Mouse (Mus musculus) heart, embryonic 12.5 days (tissue): ENCODE results near the gene Zdhhc13. TPM values are rescaled to one million over a fixed set of nuclear protein-coding genes. Genes with fewer than 3 reads are reported as not detected.

ENCODE experiments used
- ATAC-seq: fragments of 200-750 bp; cut with Nextera tagmentation; 2 replicates; pipeline ENCODE4 v1.8.0; 2017; ENCODE audit warnings: moderate TSS enrichment, moderate library complexity; ENCODE audit not compliant: insufficient number of reproducible peaks, low FRiP score
- H3K27ac ChIP-seq: fragments of 300-500 bp; sonication (generic); 2 replicates; pipeline ENCODE4 v1.5.1; 2016; ENCODE audit warnings: mild to moderate bottlenecking, moderate library complexity; ENCODE audit not compliant: poor library complexity, severe bottlenecking
- H3K27me3 ChIP-seq: fragments of 300-500 bp; sonication (generic); replicated peaks from 2 replicates; pipeline ENCODE4 v1.6.1; 2016; ENCODE audit warnings: mild to moderate bottlenecking, moderate library complexity
- H3K36me3 ChIP-seq: fragments of 300-500 bp; sonication (generic); 2 replicates; pipeline ENCODE4 v1.6.1; 2016; ENCODE audit warnings: mild to moderate bottlenecking, moderate library complexity
- H3K4me1 ChIP-seq: fragments of 300-500 bp; sonication (generic); replicated peaks from 2 replicates; pipeline ENCODE4 v1.6.1; 2016; ENCODE audit warnings: mild to moderate bottlenecking
- H3K4me2 ChIP-seq: fragments of 300-500 bp; sonication (generic); 2 replicates; pipeline ENCODE4 v1.6.1; 2016; ENCODE audit warnings: mild to moderate bottlenecking, moderate library complexity
- H3K4me3 ChIP-seq: fragments of 300-500 bp; sonication (generic); 2 replicates; pipeline ENCODE4 v1.5.1; 2016; ENCODE audit warnings: mild to moderate bottlenecking
- H3K9ac ChIP-seq: fragments of 300-500 bp; sonication (generic); 2 replicates; pipeline ENCODE4 v1.6.1; 2016; ENCODE audit warnings: mild to moderate bottlenecking, moderate library complexity
- H3K9me3 ChIP-seq: fragments of 300-500 bp; sonication (generic); replicated peaks from 2 replicates; pipeline ENCODE4 v1.6.1; 2016; ENCODE audit warnings: mild to moderate bottlenecking, moderate library complexity
- WGBS: fragments of 180-500 bp; shearing (Covaris S2); methylation state at CpG from one replicate; pipeline ENCODE4 v1.1.7; 2016; 5-methylcytosine and 5-hydroxymethylcytosine counted together
- polyA plus RNA-seq: library from polyadenylated mRNA; unstranded; fragments of >200 nt; fragmentation: Nextera tagmentation; extraction: Ambion mirVana; gene quantifications from 2 replicates; pipeline ENCODE4 v1.2.1, GENCODE M21; 2016

The Zdhhc13 gene
- polyA plus RNA-seq, 1 experiment from 2014 or later = 36.1 TPM

- peaks cover 4% of the 10 kb centered on the region; the same call in 1 of the 2 replicates for H3K4me1 ChIP-seq
- H3K36me3 ChIP-seq = no peaks in the 10 kb centered on the region
- 81% methylated on average over 3 of the region's 3 CpGs for WGBS
- H3K9ac ChIP-seq = no peak overlapping the region
- H3K4me3 ChIP-seq = no peak overlapping the region
- no peak for ATAC-seq
- H3K4me2 ChIP-seq = no peak overlapping the region
- H3K9me3 ChIP-seq = no peaks in the 10 kb centered on the region
- no peak overlapping the region for H3K27ac ChIP-seq
- H3K27me3 ChIP-seq = no peaks in the 10 kb centered on the region
These were observed 26.1 kb upstream of the Zdhhc13 start for GRCm38 (mm10) chr7:48762721-48763120.

GRCm38 (mm10) chr7:48765959-48766358, 22.8 kb upstream of the Zdhhc13 start:
- 61% methylated on average over 4 of the region's 4 CpGs for WGBS
- H3K27me3 ChIP-seq = no peaks in the 10 kb centered on the region
- peaks cover 4% of the 10 kb centered on the region; the same call in 1 of the 2 replicates for H3K4me1 ChIP-seq
- H3K9ac ChIP-seq = no peak overlapping the region
- H3K9me3 ChIP-seq = no peaks in the 10 kb centered on the region
- no peak overlapping the region for H3K27ac ChIP-seq
- H3K4me2 ChIP-seq = no peak overlapping the region
- H3K36me3 ChIP-seq = no peaks in the 10 kb centered on the region
- no peak overlapping the region for H3K4me3 ChIP-seq
- ATAC-seq = no peak

GRCm38 (mm10) chr7:48769721-48770120, 19.1 kb upstream of the Zdhhc13 start:
- no peak overlapping the region for H3K4me3 ChIP-seq
- no peaks in the 10 kb centered on the region for H3K27me3 ChIP-seq
- no peak overlapping the region for H3K4me2 ChIP-seq
- H3K4me1 ChIP-seq = peaks cover 4% of the 10 kb centered on the region; the same call in 1 of the 2 replicates
- WGBS = 22% methylated on average over 1 of the region's 1 CpGs
- no peak for ATAC-seq
- H3K9ac ChIP-seq = no peak overlapping the region
- no peak overlapping the region for H3K27ac ChIP-seq
- H3K36me3 ChIP-seq = no peaks in the 10 kb centered on the region
- H3K9me3 ChIP-seq = no peaks in the 10 kb centered on the region

DNA sequence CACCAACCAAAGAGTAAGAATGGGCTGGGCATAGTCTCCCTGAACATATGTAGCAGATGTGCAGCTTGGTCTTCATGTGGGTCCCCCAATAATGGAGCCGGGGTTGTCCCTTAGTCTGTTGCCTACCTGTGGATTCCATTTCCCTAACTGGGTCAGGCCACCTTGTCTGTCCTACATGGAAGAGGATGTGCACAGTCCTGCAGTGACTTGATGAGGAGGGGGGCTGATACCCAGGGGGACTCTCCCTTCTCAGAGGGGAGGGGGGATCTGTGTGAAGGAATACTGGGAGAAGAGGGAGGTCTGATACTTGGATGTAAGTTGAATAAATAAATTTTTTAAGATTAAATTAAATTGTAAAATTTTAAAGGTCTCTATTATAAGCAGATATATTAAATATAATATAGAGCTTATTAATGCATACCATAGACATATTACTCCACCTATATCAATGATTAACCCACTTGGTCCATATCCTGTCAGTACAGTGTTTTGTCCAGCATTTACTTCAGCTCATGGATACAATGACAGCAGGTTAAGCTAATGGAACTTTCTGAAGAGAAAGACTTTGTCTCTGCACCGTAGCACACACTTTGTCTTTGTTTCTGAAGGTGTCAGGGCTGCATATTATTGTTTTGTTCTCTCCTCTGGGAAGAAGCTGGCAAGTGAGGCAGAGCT, 16.6 kb upstream of the Zdhhc13 start:
- no peak overlapping the region for H3K4me2 ChIP-seq
- H3K27ac ChIP-seq = no peak overlapping the region
- H3K9me3 ChIP-seq = no peaks in the 10 kb centered on the region
- 87% methylated on average over 2 of the region's 2 CpGs for WGBS
- no peaks in the 10 kb centered on the region for H3K27me3 ChIP-seq
- no peaks in the 10 kb centered on the region for H3K36me3 ChIP-seq
- ATAC-seq = no peak
- H3K4me1 ChIP-seq = no peaks in the 10 kb centered on the region
- no peak overlapping the region for H3K9ac ChIP-seq
- no peak overlapping the region for H3K4me3 ChIP-seq

DNA sequence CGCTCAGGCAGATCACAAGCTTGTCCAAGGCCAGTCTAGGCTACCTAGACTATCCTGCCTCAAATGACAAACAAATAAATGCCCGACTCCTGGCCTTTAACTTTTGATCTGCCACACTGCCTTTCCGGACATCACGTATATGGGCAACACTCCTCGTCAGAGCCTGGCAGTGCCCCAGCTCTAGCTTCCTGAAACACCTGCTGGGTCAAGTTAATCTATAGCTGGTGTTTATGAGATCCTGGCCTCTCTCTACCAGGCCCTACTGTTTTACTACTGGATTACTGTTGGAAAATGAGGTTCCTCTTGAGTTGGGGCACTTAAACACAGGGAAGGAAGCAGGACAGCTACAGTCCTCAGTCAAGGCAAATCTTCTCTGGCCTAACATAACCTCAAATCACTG, 15.5 kb upstream of the Zdhhc13 start:
- Histone ChIP-seq H3K4me1 (no peaks in the 10 kb centered on the region), H3K9ac (no peak overlapping the region), H3K9me3 (no peaks in the 10 kb centered on the region), H3K36me3 (no peaks in the 10 kb centered on the region), H3K4me2 (no peak overlapping the region), H3K27ac (no peak overlapping the region), H3K4me3 (no peak overlapping the region), H3K27me3 (no peaks in the 10 kb centered on the region)
- WGBS = 82% methylated on average over 5 of the region's 5 CpGs
- ATAC-seq = no peak

GRCm38 (mm10) chr7:48774633-48775032, 14.2 kb upstream of the Zdhhc13 start:
- ATAC-seq = no peak
- 87% methylated on average over 1 of the region's 1 CpGs for WGBS
- no peaks in the 10 kb centered on the region for H3K27me3 ChIP-seq
- no peaks in the 10 kb centered on the region for H3K4me1 ChIP-seq
- no peak overlapping the region for H3K9ac ChIP-seq
- no peaks in the 10 kb centered on the region for H3K9me3 ChIP-seq
- H3K27ac ChIP-seq = no peak overlapping the region
- H3K36me3 ChIP-seq = no peaks in the 10 kb centered on the region
- H3K4me3 ChIP-seq = no peak overlapping the region
- no peak overlapping the region for H3K4me2 ChIP-seq

DNA sequence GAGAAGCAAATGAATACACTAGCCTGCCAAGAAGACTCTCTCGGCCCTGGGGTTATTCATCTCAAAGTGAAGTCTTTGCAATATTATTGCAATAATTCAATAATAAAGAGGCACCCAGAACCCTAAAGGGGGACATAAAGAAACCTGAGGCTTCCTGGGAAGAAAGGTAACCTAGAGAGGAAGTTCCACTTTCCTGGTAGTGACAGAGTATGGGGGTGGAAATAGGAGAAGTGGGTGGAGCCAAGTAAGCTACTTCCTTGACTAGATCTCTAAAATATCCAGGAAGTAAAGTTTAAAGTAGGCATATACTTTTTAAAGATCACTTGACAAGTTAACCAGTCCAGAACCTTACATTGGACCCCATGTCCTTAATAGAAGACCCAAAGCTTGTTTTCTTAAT, 13.4 kb upstream of the Zdhhc13 start:
- Histone ChIP-seq H3K27me3 (no peaks in the 10 kb centered on the region), H3K36me3 (no peaks in the 10 kb centered on the region), H3K4me1 (no peaks in the 10 kb centered on the region), H3K27ac (no peak overlapping the region), H3K9ac (no peak overlapping the region), H3K4me2 (no peak overlapping the region), H3K4me3 (no peak overlapping the region), H3K9me3 (no peaks in the 10 kb centered on the region)
- no peak for ATAC-seq
- WGBS = 73% methylated on average over 1 of the region's 1 CpGs

GRCm38 (mm10) chr7:48777721-48778504, 10.9 kb upstream of the Zdhhc13 start:
- H3K4me3 ChIP-seq = no peak overlapping the region
- no peak overlapping the region for H3K9ac ChIP-seq
- 54% methylated on average over 8 of the region's 8 CpGs for WGBS
- H3K27ac ChIP-seq = no peak overlapping the region
- H3K36me3 ChIP-seq = no peaks in the 10 kb centered on the region
- ATAC-seq = no peak
- no peaks in the 10 kb centered on the region for H3K4me1 ChIP-seq
- H3K4me2 ChIP-seq = no peak overlapping the region
- H3K9me3 ChIP-seq = no peaks in the 10 kb centered on the region
- no peaks in the 10 kb centered on the region for H3K27me3 ChIP-seq

DNA sequence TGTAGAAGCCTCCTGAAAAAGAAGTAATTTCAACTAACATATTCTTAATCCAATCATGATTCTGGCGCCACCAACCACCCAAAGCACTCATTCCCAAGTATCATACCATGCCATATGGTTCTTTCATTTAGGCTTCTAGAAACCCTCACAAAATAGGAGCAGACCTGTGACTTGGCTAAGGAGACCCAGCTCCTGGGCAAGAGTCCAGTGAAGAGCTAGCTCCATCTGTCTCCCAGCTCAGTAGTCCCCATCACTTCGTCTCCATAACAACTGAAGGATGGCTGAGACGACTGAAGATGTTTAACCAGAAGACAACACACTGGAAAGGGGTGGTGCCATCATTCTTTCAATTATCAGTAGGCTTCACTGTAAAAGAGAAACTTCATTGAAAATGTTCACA, 9.7 kb upstream of the Zdhhc13 start:
- Histone ChIP-seq H3K27ac (no peak overlapping the region), H3K36me3 (no peaks in the 10 kb centered on the region), H3K4me3 (no peak overlapping the region), H3K9me3 (no peaks in the 10 kb centered on the region), H3K4me1 (no peaks in the 10 kb centered on the region), H3K4me2 (no peak overlapping the region), H3K9ac (no peak overlapping the region), H3K27me3 (no peaks in the 10 kb centered on the region)
- ATAC-seq = no peak
- 77% methylated on average over 3 of the region's 3 CpGs for WGBS

- H3K4me2 ChIP-seq = no peak overlapping the region
- ATAC-seq = no peak
- no peaks in the 10 kb centered on the region for H3K9me3 ChIP-seq
- no peaks in the 10 kb centered on the region for H3K4me1 ChIP-seq
- 82% methylated on average over 4 of the region's 4 CpGs for WGBS
- no peak overlapping the region for H3K9ac ChIP-seq
- no peaks in the 10 kb centered on the region for H3K36me3 ChIP-seq
- H3K4me3 ChIP-seq = no peak overlapping the region
- no peak overlapping the region for H3K27ac ChIP-seq
- no peaks in the 10 kb centered on the region for H3K27me3 ChIP-seq
These were observed 6.4 kb upstream of the Zdhhc13 start for GRCm38 (mm10) chr7:48782432-48782831.

DNA sequence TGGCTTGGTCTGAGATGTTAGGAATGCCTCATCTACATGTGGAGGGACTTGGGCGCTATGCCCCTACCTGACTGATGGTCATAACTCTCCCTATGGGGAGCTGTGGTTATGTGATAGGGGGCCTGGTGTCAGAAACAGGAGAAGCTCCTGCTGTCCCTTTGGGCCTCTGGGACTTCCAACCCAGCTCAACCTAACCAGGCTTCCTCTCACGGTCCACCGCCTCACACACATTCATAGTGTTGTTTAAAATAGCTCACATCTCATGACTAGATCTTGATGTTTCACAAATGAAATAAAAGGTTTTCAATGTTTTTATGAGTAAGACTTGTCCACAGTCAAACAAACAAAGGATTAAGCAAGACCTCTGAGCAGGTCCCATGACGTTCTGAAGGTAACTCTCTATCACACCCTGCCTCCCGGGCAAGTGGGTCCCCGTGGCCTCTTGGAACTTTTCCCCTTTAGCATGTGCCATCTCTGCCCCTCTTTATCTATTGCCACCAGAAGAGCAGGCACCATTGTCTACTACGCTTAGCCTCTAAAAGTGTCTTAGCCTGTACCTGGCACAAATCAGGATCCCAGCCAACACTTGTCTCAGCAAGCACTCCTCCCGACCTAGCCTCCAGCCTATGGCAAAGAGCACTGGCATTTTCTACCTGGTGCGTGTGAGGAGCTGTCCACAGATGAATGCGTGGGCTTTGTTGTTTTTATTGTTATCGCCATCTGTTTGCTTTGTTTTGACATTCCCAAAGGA, 3.9 kb upstream of the Zdhhc13 start:
- H3K4me3 ChIP-seq = no peak overlapping the region
- ATAC-seq = no peak
- H3K27me3 ChIP-seq = no peaks in the 10 kb centered on the region
- H3K9ac ChIP-seq = no peak overlapping the region
- no peak overlapping the region for H3K4me2 ChIP-seq
- WGBS = 72% methylated on average over 11 of the region's 11 CpGs
- no peak overlapping the region for H3K27ac ChIP-seq
- no peaks in the 10 kb centered on the region for H3K36me3 ChIP-seq
- peaks cover 4% of the 10 kb centered on the region for H3K4me1 ChIP-seq
- H3K9me3 ChIP-seq = no peaks in the 10 kb centered on the region
